Mouse (Mus musculus) MEL (cell line): ENCODE measurements around the gene Myo1a. TPM values are rescaled to one million over a fixed set of nuclear protein-coding genes. Genes with fewer than 3 reads are reported as not detected.
"Not testable (repeated sequence)": the region's sequence is repeated elsewhere in the genome, so short reads cannot be mapped to it uniquely, and the experiment has no call there.

Experiments used
- DNase-seq: peaks from one replicate; pipeline ENCODE4 v3.0.0; 2011; ENCODE audit warnings: low read depth, low spot score
- H3K27ac ChIP-seq: 2 replicates; pipeline ENCODE4 v1.5.1; 2012; ENCODE audit warnings: low read depth, mild to moderate bottlenecking, control low read depth, low read length, moderate library complexity; ENCODE audit not compliant: control insufficient read depth
- H3K27me3 ChIP-seq, 2 experiments: fragments of 150-350 bp in 1 of 2; sonication (generic) in 1 of 2; 2 replicates each; pipeline ENCODE4 v1.6.1; 2012; ENCODE audit warnings: low read length in 2 of 2, mild to moderate bottlenecking in 2 of 2, improper control_type of control experiment in 1 of 2, moderate library complexity in 1 of 2; ENCODE audit not compliant: insufficient read depth in 2 of 2, control insufficient read depth in 1 of 2
- H3K36me3 ChIP-seq, 2 experiments: 2 replicates each; pipeline ENCODE4 v1.6.1; 2012 to 2014; ENCODE audit warnings: low read length in 2 of 2, improper control_type of control experiment in 1 of 2, inconsistent platforms in 1 of 2, mild to moderate bottlenecking in 1 of 2; ENCODE audit not compliant: insufficient read depth in 2 of 2, control insufficient read depth in 1 of 2
- H3K4me1 ChIP-seq, 2 experiments: fragments of 150-350 bp in 1 of 2; sonication (generic) in 1 of 2; 2 replicates each; pipeline ENCODE4 v1.6.1; 2012; ENCODE audit warnings: low read length in 2 of 2, improper control_type of control experiment in 1 of 2, mild to moderate bottlenecking in 1 of 2; ENCODE audit not compliant: insufficient read depth in 2 of 2, control insufficient read depth in 1 of 2
- H3K4me3 ChIP-seq, 2 experiments: fragments of 150-350 bp in 1 of 2; sonication (generic) in 1 of 2; 2 replicates each; pipeline ENCODE4 v1.5.1; 2012; ENCODE audit warnings: low read depth in 2 of 2, low read length in 2 of 2, mild to moderate bottlenecking in 2 of 2, moderate library complexity in 2 of 2, control low read depth in 1 of 2, improper control_type of control experiment in 1 of 2; ENCODE audit not compliant: control insufficient read depth in 1 of 2, insufficient read depth in 1 of 2
- H3K79me2 ChIP-seq: 2 replicates; pipeline ENCODE4 v1.6.1; 2012; ENCODE audit warnings: mild to moderate bottlenecking, low read length, moderate library complexity; ENCODE audit not compliant: control insufficient read depth, poor library complexity, insufficient read depth
- H3K9ac ChIP-seq: 2 replicates; pipeline ENCODE4 v1.6.1; 2012; ENCODE audit warnings: low read depth, mild to moderate bottlenecking, control low read depth, low read length, moderate library complexity; ENCODE audit not compliant: control insufficient read depth, poor library complexity, severe bottlenecking
- H3K9me3 ChIP-seq: fragments of 150-350 bp; sonication (generic); replicated peaks from 2 replicates; pipeline ENCODE4 v1.6.1; 2012; ENCODE audit warnings: mild to moderate bottlenecking, low read length, improper control_type of control experiment, moderate library complexity; ENCODE audit not compliant: insufficient read depth
- CHD2 ChIP-seq: IDR thresholded peaks from 2 replicates; pipeline ENCODE4 v1.6.1; 2011; ENCODE audit warnings: low read length, improper control_type of control experiment
- CTCF ChIP-seq, 3 experiments: IDR thresholded peaks in 2 of 3; conservative IDR thresholded peaks in 1 of 3; 2 replicates each; pipeline ENCODE4 v1.5.1; 2011 to 2012; ENCODE audit warnings: low read length in 3 of 3, low read depth in 2 of 3, mild to moderate bottlenecking in 2 of 3, improper control_type of control experiment in 1 of 3, inconsistent platforms in 1 of 3, mixed read lengths in 1 of 3, moderate library complexity in 1 of 3; ENCODE audit not compliant: control insufficient read depth in 1 of 3, insufficient read depth in 1 of 3, poor library complexity in 1 of 3, severe bottlenecking in 1 of 3
- ETS1 ChIP-seq: IDR thresholded peaks from 2 replicates; pipeline ENCODE4 v1.6.1; 2012; ENCODE audit warnings: low read depth, mild to moderate bottlenecking, inconsistent platforms, low read length, improper control_type of control experiment, moderate library complexity
- GABPA ChIP-seq: IDR thresholded peaks from 2 replicates; pipeline ENCODE4 v1.6.1; 2012; ENCODE audit warnings: low read depth, mild to moderate bottlenecking, inconsistent platforms, low read length, improper control_type of control experiment, moderate library complexity
- GATA1 ChIP-seq: IDR thresholded peaks from 2 replicates; pipeline ENCODE4 v1.6.1; 2011; ENCODE audit warnings: low read depth, low read length, improper control_type of control experiment
- MXI1 ChIP-seq: IDR thresholded peaks from 2 replicates; pipeline ENCODE4 v1.6.1; 2011; ENCODE audit warnings: mild to moderate bottlenecking, low read depth, low read length, improper control_type of control experiment
- NELFE ChIP-seq: IDR thresholded peaks from 2 replicates; pipeline ENCODE4 v1.6.1; 2011; ENCODE audit warnings: low read depth, low read length, improper control_type of control experiment
- POLR2A ChIP-seq, 2 experiments: IDR thresholded peaks; 2 replicates each; pipeline ENCODE4 v1.6.1; 2011 to 2012; ENCODE audit warnings: low read length in 2 of 2, mild to moderate bottlenecking in 2 of 2, control low read depth in 1 of 2, improper control_type of control experiment in 1 of 2, low read depth in 1 of 2, moderate library complexity in 1 of 2; ENCODE audit not compliant: control insufficient read depth in 1 of 2, insufficient read depth in 1 of 2, poor library complexity in 1 of 2
- RCOR1 ChIP-seq: IDR thresholded peaks from 2 replicates; pipeline ENCODE4 v1.6.1; 2012; ENCODE audit warnings: low read depth, mild to moderate bottlenecking, inconsistent platforms, low read length, improper control_type of control experiment
- SMC3 ChIP-seq: IDR thresholded peaks from 2 replicates; pipeline ENCODE4 v1.6.1; 2011; ENCODE audit warnings: low read depth, low read length, improper control_type of control experiment
- USF1 ChIP-seq: IDR thresholded peaks from 2 replicates; pipeline ENCODE4 v1.6.1; 2014; ENCODE audit warnings: low read depth, mild to moderate bottlenecking, inconsistent platforms, low read length, improper control_type of control experiment, moderate library complexity
- ZC3H11A ChIP-seq: IDR thresholded peaks from 2 replicates; pipeline ENCODE4 v1.6.1; 2012; ENCODE audit warnings: low read depth, mild to moderate bottlenecking, inconsistent platforms, low read length, improper control_type of control experiment
- ZMIZ1 ChIP-seq: IDR thresholded peaks from 2 replicates; pipeline ENCODE4 v1.6.1; 2012; ENCODE audit warnings: low read depth, mild to moderate bottlenecking, inconsistent platforms, low read length, improper control_type of control experiment, moderate library complexity
- polyA plus RNA-seq, 2 experiments: library from polyadenylated mRNA; stranded (reverse) in 1 of 2; unstranded in 1 of 2; fragments of >175 nt in 1 of 2; fragments of >200 nt in 1 of 2; gene quantifications; 2 replicates each; pipeline versions ENCODE4 v1.2.1 to v1.2.4; 2012; ENCODE audit warnings: low replicate concordance in 2 of 2, low read depth in 1 of 2; ENCODE audit not compliant: insufficient read length in 2 of 2, insufficient read depth in 1 of 2, missing spikeins in 1 of 2
- total RNA-seq: library from RNA; depleted of rRNA; stranded (reverse); fragments of 300-350 nt; gene quantifications from 2 replicates; pipeline ENCODE4 v1.2.3, GENCODE M21; 2012; rRNA removed

The Myo1a gene
- total RNA-seq (0.08 TPM in 1 of 2 replicates, not detected in the other), polyA plus RNA-seq (under 1 TPM in 1 of 2 experiments, not detected in 1; 0.33 TPM)

GRCm38 (mm10) chr10:127704766-127705220 lies at the start of gene Myo1a:
Gene Myo1a (plus strand): TSS chr10:127705170.
- no peaks in the 10 kb centered on the region for H3K36me3 ChIP-seq
- no peaks in the 10 kb centered on the region for H3K79me2 ChIP-seq
- peak; percentile 33 to 57 (median 49); a peak in 5 of 6 replicates for TF ChIP-seq CTCF (IDR thresholded peaks at IDR 0.05 in 2 of 3, conservative IDR thresholded peaks at IDR 0.05 in 1 of 3; ENCODE audit: control insufficient read depth in 1 of 3, insufficient read depth in 1 of 3, low read depth in 2 of 3, low read length in 3 of 3, poor library complexity in 1 of 3, severe bottlenecking in 1 of 3)
- no peak for TF ChIP-seq MXI1
- TF ChIP-seq SMC3, result no peak
- no peaks in the 10 kb centered on the region for H3K27me3 ChIP-seq
- no peak within 1 kb of the TSS for H3K4me3 ChIP-seq
- no peak for DNase-seq
- H3K27ac ChIP-seq, result no peak within 1 kb of the TSS
- H3K9ac ChIP-seq, result no peak within 1 kb of the TSS
- no peaks in the 10 kb centered on the region for H3K9me3 ChIP-seq
- H3K4me1 ChIP-seq, result peaks cover 0 to 7% of the 10 kb centered on the region in 2 experiments; a peak in 3 of 4 replicates

DNA sequence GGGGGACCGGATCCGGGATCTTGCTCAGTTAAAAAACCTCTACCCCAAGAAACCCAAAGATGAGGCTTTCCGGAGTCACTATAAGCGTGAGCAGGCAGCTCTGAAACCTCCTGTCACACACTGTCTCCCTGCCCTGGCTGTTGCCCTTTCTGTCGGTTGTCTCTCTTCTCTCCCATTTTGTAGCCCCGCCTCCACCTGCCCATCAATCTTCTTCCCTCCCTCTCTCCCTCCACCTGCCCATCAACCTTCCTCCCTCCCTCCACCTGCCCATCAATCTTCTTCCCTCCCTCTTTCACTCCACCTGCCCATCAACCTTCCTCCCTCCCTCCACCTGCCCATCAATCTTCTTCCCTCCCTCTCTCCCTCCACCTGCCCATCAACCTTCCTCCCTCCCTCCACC lies 47.4 kb upstream of the Myo1a start:
- H3K27me3 ChIP-seq, DNase-seq, H3K9me3 ChIP-seq, H3K79me2 ChIP-seq, H3K27ac ChIP-seq, H3K9ac ChIP-seq, H3K4me3 ChIP-seq: not testable (repeated sequence)
- H3K4me1 ChIP-seq, result peaks cover 3 to 13% of the 10 kb centered on the region in 2 experiments; a peak in 2 of 4 replicates
- peaks cover 6 to 11% of the 10 kb centered on the region in 2 experiments for H3K36me3 ChIP-seq

GRCm38 (mm10) chr10:127658076-127658475 lies 46.9 kb upstream of the Myo1a start:
- no peaks in the 10 kb centered on the region for H3K9me3 ChIP-seq
- no peak for DNase-seq
- no peak overlapping the region for H3K27ac ChIP-seq
- H3K36me3 ChIP-seq, result peaks cover 10 to 11% of the 10 kb centered on the region in 2 experiments
- H3K79me2 ChIP-seq, result no peaks in the 10 kb centered on the region
- peaks cover 3 to 18% of the 10 kb centered on the region in 2 experiments; a peak in 2 of 4 replicates for H3K4me1 ChIP-seq
- H3K4me3 ChIP-seq, result no peak overlapping the region
- TF ChIP-seq GATA1 (no peak), USF1 (peak; percentile 68)
- H3K9ac ChIP-seq, result no peak overlapping the region
- H3K27me3 ChIP-seq, result no peaks in the 10 kb centered on the region

DNA sequence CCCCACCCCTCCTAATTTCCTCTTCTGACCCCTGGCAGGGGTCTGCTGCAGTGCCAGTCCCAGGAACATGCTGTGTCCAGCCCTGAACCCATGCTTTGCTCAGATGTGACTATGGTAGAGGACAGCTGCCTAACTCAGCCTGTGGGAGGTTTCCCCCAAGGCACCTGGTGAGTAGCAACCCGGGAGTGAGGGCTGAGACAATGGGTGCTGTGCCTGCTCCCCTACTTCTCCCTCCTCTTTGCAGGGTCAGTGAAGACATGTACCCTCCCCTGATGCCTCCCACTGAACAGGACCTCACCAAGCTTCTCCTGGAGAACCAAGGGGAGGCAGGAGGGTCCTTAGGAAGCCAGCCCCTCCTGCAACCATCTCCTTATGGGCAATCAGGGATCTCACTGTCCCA lies 45.4 kb upstream of the Myo1a start:
- no peak overlapping the region for H3K9ac ChIP-seq
- no peaks in the 10 kb centered on the region for H3K27me3 ChIP-seq
- H3K4me3 ChIP-seq, result no peak overlapping the region
- DNase-seq, result no peak
- peaks cover 3 to 29% of the 10 kb centered on the region in 2 experiments; a peak in 2 of 4 replicates for H3K4me1 ChIP-seq
- peaks cover 4% of the 10 kb centered on the region; the same call in 1 of the 2 replicates for H3K79me2 ChIP-seq
- H3K36me3 ChIP-seq, result peaks cover 2 to 19% of the 10 kb centered on the region in 2 experiments; a peak in 3 of 4 replicates
- no peaks in the 10 kb centered on the region for H3K9me3 ChIP-seq
- TF ChIP-seq POLR2A (IDR thresholded peaks at IDR 0.05; ENCODE audit: control insufficient read depth in 1 of 2, insufficient read depth in 1 of 2, low read depth in 1 of 2, low read length in 2 of 2, poor library complexity in 1 of 2), result no peak
- no peak for TF ChIP-seq ETS1
- no peak for TF ChIP-seq ZC3H11A
- no peak for TF ChIP-seq SMC3
- TF ChIP-seq RCOR1, result no peak
- no peak for TF ChIP-seq ZMIZ1
- TF ChIP-seq GABPA, result no peak
- TF ChIP-seq NELFE, result no peak
- no peak for TF ChIP-seq CHD2
- H3K27ac ChIP-seq, result no peak overlapping the region
